Mouse (Mus musculus): ENCODE measurements around the gene Gpbp1. TPM values are rescaled to one million over a fixed set of nuclear protein-coding genes. Genes with fewer than 3 reads are reported as not detected.

Gpbp1 gene
- total and polyA plus RNA-seq, 3 experiments = 43.3 to 99.6 (median 96.1) TPM

GRCm38 (mm10) chr13:111536207-111536887, 46.4 kb upstream of the Gpbp1 start:
- H3K27me3 ChIP-seq (replicated peaks) = peaks cover 2% of the 10 kb centered on the region
- in situ Hi-C loops (cut with MboI; ENCODE audit: low pct_ligation_motif_present, low pct_unique_long_range_greater_than_20kb, low sequenced_read_pairs) (loop anchor here (25.0 kb wide), 1 partner anchor 726 kb away; no protein-coding TSS in a partner anchor), dilution Hi-C loops (cut with MboI; ENCODE audit: extremely low pct_ligation_motif_present, extremely low pct_unique_long_range_greater_than_20kb, low sequenced_read_pairs) (no loop called here)
- no peak overlapping the region for H3K4me3 ChIP-seq (replicated peaks in 1 of 3; ENCODE audit: low read depth in 2 of 3, low read length in 2 of 3, poor library complexity in 1 of 3)
- H3K9me3 ChIP-seq (replicated peaks; ENCODE audit: low read length) = no peaks in the 10 kb centered on the region
- DNase-seq (ENCODE audit: extremely low read depth) = peak; percentile 8
- H3K4me1 ChIP-seq (ENCODE audit: control insufficient read depth in 1 of 2, insufficient read depth in 2 of 2) = no peaks in the 10 kb centered on the region; a peak in 1 of 4 replicates
- TF ChIP-seq POLR2A (IDR thresholded peaks at IDR 0.05; ENCODE audit: low read depth, low read length) = no peak
- TF ChIP-seq JUND (conservative IDR thresholded peaks at IDR 0.05; ENCODE audit: low read depth, low read length) = no peak
- no peak for TF ChIP-seq MAZ (IDR thresholded peaks at IDR 0.05; ENCODE audit: low read depth, low read length)
- TF ChIP-seq CTCF (conservative IDR thresholded peaks at IDR 0.05 in 1 of 2, IDR thresholded peaks at IDR 0.05 in 1 of 2; ENCODE audit: low read depth in 2 of 2, low read length in 2 of 2) = peak in 1 of 2 experiments; percentile 55; a peak in 2 of 4 replicates
- TF ChIP-seq ZMIZ1 (IDR thresholded peaks at IDR 0.05; ENCODE audit: low read depth, low read length) = no peak
- no peak for TF ChIP-seq NELFE (IDR thresholded peaks at IDR 0.05; ENCODE audit: low read depth, low read length)
- peak; percentile 38 for TF ChIP-seq SMC3 (IDR thresholded peaks at IDR 0.05; ENCODE audit: low read depth, low read length)
- no peak for TF ChIP-seq TBP (conservative IDR thresholded peaks at IDR 0.05; ENCODE audit: low read depth, low read length)
- TF ChIP-seq MAFK (IDR thresholded peaks at IDR 0.05; ENCODE audit: insufficient replicate concordance, low read length) = no peak
- TF ChIP-seq BHLHE40 (IDR thresholded peaks at IDR 0.05; ENCODE audit: low read depth, low read length) = no peak
- TF ChIP-seq HCFC1 (IDR thresholded peaks at IDR 0.05; ENCODE audit: low read depth, low read length) = no peak
- peak; percentile 36 for TF ChIP-seq RAD21 (IDR thresholded peaks at IDR 0.05; ENCODE audit: low read depth, low read length)
- no peak overlapping the region for H3K4me2 ChIP-seq (ENCODE audit: insufficient read depth, low read depth, poor library complexity, severe bottlenecking)
- H3K27ac ChIP-seq (ENCODE audit: insufficient read depth, low read depth) = no peak overlapping the region
- no peaks in the 10 kb centered on the region for H3K36me3 ChIP-seq (replicated peaks in 1 of 2; ENCODE audit: control insufficient read depth in 1 of 2, insufficient read depth in 1 of 2, low read length in 1 of 2)
- no peaks in the 10 kb centered on the region for H3K79me2 ChIP-seq (replicated peaks; ENCODE audit: control insufficient read depth, extremely low read depth, insufficient read depth, poor library complexity, severe bottlenecking)
- H3K9ac ChIP-seq (ENCODE audit: insufficient read depth, low read depth) = no peak overlapping the region

- Histone ChIP-seq H3K4me1 (ENCODE audit: control insufficient read depth in 1 of 2, insufficient read depth in 2 of 2) (no peaks in the 10 kb centered on the region; a peak in 1 of 4 replicates), H3K27ac (ENCODE audit: insufficient read depth, low read depth) (no peak overlapping the region), H3K36me3 (replicated peaks in 1 of 2; ENCODE audit: control insufficient read depth in 1 of 2, insufficient read depth in 1 of 2, low read length in 1 of 2) (no peaks in the 10 kb centered on the region), H3K9me3 (replicated peaks; ENCODE audit: low read length) (no peaks in the 10 kb centered on the region), H3K4me2 (ENCODE audit: insufficient read depth, low read depth, poor library complexity, severe bottlenecking) (no peak overlapping the region), H3K9ac (ENCODE audit: insufficient read depth, low read depth) (no peak overlapping the region), H3K4me3 (replicated peaks in 1 of 3; ENCODE audit: low read depth in 2 of 3, low read length in 2 of 3, poor library complexity in 1 of 3) (no peak overlapping the region), H3K79me2 (replicated peaks; ENCODE audit: control insufficient read depth, extremely low read depth, insufficient read depth, poor library complexity, severe bottlenecking) (no peaks in the 10 kb centered on the region), H3K27me3 (replicated peaks) (no peaks in the 10 kb centered on the region)
- TF ChIP-seq UBTF (IDR thresholded peaks at IDR 0.05; ENCODE audit: low read depth, low read length) (no peak), TBP (conservative IDR thresholded peaks at IDR 0.05; ENCODE audit: low read depth, low read length) (no peak), HCFC1 (IDR thresholded peaks at IDR 0.05; ENCODE audit: low read depth, low read length) (no peak), SMC3 (IDR thresholded peaks at IDR 0.05; ENCODE audit: low read depth, low read length) (peak; percentile 55), CTCF (conservative IDR thresholded peaks at IDR 0.05 in 1 of 2, IDR thresholded peaks at IDR 0.05 in 1 of 2; ENCODE audit: low read depth in 2 of 2, low read length in 2 of 2) (peak in 1 of 2 experiments; percentile 61; a peak in 2 of 4 replicates), RAD21 (IDR thresholded peaks at IDR 0.05; ENCODE audit: low read depth, low read length) (peak; percentile 48)
- peak; percentile 24 for DNase-seq (ENCODE audit: extremely low read depth)
- in situ Hi-C loops (cut with MboI; ENCODE audit: low pct_ligation_motif_present, low pct_unique_long_range_greater_than_20kb, low sequenced_read_pairs) (loop anchor here (25.0 kb wide), 1 partner anchor 728 kb away; no protein-coding TSS in a partner anchor), dilution Hi-C loops (cut with MboI; ENCODE audit: extremely low pct_ligation_motif_present, extremely low pct_unique_long_range_greater_than_20kb, low sequenced_read_pairs) (no loop called here)
Measured at GRCm38 (mm10) chr13:111534131-111534530, 44.2 kb upstream of the Gpbp1 start.
